Mouse (Mus musculus) frontal cortex, postnatal 25 days (tissue): ENCODE results near the gene Il12rb1.

Experiments used
- DNase-seq, 2 experiments: peaks; one replicate each; pipeline ENCODE4 v3.0.0; 2022; ENCODE audit warnings: low spot score in 2 of 2

Il12rb1 gene

GRCm38 (mm10) chr8:70827796-70828195, 19.5 kb downstream of the Il12rb1 start:
- no peak for DNase-seq

DNA sequence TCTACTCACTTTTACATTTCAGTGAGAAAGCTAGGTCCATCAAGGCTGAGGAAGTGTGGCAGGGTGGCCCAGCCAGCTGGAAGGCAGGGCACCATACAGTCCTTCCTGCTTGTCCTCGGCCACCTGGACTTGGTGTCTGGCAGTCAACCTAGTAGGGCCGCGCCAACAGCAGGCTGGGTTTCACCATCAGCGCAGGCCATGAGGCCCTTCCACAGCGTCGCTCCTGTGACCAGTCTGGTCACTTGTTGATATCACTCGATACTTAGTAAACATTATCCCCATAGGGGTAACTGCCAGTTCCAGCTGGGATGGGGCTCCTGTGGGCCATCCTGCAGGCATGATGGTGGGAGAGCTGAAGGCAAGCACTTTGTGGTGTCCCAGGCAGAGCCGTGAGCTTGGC, 23.3 kb downstream of the Il12rb1 start:
- DNase-seq = no peak

DNA sequence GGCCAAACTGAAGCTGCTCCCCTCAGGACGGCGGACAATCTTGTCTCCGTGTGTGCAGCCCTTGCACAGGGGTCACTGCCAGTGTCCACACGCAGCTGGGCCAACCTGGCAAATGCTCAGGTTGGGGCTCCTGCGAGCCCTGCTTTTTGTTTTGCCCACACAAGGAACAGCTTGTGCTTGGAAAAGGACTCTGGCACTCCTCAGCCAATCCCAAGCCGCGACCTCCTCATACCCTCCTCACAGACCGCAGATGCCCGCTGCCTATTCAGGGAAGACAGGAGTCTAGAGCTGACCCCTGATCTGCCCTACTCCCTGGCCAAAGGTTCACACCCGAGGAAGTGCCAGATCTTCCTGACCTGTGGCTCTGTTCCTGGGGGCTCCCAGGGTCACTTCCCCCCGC, 24.1 kb downstream of the Il12rb1 start:
- DNase-seq = no peak

- no peak for DNase-seq
Observed at GRCm38 (mm10) chr8:70833018-70833482, 24.8 kb downstream of the Il12rb1 start.

- DNase-seq = no peak
Observed at GRCm38 (mm10) chr8:70833520-70833919, 25.3 kb downstream of the Il12rb1 start.

DNA sequence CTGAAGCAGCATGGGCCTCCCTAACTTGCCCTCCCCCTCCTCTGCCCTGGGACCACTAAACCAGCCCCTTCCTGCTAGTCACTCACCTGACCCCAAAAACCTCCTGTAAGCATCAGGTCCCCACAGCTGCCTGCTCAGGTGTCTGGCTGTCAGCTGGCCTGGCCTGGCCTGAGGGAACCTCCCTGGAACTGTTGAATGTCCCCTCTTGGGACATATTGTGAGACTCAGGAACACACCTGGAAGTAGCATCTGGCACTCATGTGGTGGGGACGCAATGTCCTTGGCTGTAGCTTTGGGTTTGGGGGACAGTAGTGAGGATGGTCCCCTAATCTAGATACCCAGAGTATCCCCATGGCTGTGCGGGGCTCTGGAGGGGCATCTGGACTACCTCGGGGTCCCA, 25.8 kb downstream of the Il12rb1 start:
- no peak for DNase-seq

DNA sequence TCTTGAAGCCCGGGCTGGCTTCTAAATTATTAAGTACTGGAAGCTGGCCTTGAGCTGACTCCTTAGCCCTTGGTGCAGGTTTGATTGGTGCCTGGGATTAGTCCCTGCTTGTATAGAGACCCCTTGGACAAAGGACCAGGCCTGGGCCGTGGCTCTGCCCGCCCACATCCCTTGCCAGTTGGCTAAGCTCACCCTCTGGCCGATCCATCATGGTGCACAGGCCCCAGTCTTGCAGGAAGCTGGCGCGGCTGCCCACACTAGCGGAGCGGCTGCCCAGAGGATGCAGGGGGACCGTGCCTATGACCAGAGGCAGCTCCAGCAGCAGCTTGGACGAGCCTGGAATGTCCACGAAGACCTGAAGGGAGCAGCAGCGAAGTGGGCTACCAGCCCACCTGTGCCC, 28.4 kb downstream of the Il12rb1 start:
- DNase-seq = no peak

DNA sequence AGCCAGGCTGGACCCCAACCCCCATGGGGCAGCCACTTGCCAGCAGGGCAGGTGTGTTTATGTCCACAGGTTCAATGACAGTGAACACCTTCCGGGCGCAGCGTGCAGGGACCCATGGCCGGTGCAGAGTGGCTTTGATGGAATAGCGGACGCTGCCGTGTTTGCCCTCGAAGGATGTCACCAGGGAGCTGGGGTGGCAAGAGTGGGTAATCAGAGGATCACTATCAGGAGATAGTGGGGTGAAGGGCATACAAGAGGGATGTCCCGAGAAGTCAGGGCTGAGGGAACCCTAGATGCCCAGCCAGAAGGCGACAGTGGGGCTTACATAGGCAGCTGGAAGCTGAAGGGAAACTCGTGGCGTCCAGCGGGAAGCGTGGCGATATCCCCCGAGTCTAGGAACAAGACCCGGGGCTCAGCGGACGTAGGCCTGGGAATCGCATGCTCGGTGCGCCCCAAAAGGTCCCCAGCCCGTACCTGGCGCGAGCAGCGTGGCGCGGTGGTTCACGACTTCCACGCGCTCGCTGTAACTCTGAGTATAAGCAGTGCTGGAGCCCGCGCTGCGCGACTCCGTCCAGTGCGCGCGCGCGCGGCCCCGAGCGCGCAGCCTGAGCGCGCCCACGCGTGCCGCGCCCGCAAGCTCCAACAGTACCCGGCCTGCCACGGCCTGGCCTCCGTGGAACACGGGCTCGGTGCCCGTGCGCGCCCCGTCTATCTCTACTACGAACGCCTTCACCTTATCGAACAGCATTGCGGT, 30.6 kb downstream of the Il12rb1 start:
- DNase-seq = no peak

DNA sequence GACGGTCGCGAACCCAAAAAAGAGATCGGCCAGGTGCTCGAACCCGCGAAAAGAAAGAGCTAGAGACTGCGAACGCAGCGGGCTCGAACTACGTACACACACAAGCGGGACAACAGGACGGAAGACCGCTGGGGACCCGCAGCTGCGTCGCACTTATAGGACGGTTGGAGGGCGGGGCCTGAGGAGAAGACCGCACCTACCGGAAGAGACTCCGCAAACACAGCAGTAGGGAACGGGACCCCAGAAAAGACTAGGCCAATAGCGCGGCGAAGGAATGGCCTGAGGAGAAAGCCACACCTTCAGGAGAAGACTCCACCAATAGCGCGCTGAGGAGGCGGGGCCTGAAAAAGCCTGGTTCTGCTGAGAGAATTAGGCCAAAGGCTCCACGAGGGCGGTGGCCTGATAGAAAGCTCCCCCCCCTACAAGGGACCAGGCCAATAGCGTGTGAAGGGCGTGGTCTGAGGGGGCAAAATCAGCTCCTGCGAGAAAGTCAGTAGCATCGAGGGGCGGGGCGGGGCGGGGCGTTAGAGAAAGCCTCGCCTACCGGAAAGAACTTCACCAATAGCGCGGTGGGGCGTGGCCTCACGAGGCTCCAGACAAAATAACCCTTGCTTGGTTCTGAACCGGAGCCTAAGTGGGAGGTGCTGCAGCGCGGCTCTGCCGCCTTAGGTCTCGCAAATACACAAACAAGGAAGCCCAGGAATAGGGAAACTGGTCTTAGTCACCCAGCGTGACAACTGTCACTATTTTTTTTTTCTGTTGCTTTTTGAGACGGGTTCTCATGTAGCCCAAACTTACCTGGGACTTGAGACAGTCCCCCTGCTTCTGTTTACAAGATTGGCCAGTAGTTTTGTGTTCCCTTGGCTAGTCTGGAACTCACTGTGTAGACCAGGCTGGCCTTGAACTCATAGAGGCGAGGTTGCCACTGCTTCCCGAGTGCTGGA, 31.4 kb downstream of the Il12rb1 start, which contains the start of gene Arrdc2:
Arrdc2 (minus strand) TSS at position 313 of the 944 bp plus-strand sequence.
- DNase-seq = peak; percentile 92 to 95

DNA sequence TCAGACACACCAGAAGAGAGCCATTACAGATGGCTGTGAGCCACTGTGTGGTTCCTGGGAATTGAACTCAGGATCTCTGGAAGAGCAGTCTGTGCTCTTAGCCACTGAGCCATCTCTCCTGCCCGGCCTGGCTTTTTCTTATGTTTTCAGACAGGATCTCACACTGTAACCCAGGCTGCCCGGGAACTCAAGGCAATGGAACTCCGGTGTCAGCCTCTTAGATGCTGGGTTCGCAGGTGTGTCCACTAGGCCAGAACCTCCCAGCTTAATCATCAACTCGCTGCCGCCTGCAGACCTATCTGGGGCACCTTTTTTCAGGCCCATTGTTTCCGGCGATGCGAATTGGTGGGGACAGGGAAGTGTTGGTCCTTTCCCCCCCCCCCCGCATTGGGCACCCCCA, 32.3 kb downstream of the Il12rb1 start:
- DNase-seq = no peak

GRCm38 (mm10) chr8:70841147-70842072, 33.2 kb downstream of the Il12rb1 start:
- DNase-seq = peak; percentile 95 to 98

GRCm38 (mm10) chr8:70842484-70842883, 34.2 kb downstream of the Il12rb1 start:
- DNase-seq = no peak

- DNase-seq = no peak
Observed at GRCm38 (mm10) chr8:70843214-70843773, 35.0 kb downstream of the Il12rb1 start.

DNA sequence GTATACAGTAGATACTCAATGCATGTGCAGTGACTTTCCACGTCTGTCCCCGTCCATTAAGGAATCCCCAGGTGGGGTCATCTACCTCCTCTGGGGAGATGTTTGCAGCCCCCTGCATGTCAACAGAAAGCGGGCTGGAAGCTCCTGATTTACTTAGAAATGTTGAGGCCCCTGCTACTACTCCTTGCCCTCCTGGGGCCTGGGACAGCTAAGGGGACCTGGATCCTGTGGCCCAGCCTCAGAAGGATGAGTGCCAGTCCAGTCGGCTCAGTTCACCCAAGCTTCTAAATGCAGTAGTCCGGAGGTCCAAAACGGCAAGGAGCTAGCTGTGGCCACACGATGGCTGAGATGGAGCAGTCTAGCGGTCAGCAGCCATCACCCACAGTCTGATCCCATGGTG, 35.7 kb downstream of the Il12rb1 start:
- DNase-seq = no peak

GRCm38 (mm10) chr8:70844523-70844922, 36.3 kb downstream of the Il12rb1 start:
- peak; percentile 80 to 86 for DNase-seq

- no peak for DNase-seq
Observed at GRCm38 (mm10) chr8:70845108-70845507, 36.9 kb downstream of the Il12rb1 start.

- DNase-seq = no peak
Observed at GRCm38 (mm10) chr8:70846371-70847154, 38.3 kb downstream of the Il12rb1 start.

DNA sequence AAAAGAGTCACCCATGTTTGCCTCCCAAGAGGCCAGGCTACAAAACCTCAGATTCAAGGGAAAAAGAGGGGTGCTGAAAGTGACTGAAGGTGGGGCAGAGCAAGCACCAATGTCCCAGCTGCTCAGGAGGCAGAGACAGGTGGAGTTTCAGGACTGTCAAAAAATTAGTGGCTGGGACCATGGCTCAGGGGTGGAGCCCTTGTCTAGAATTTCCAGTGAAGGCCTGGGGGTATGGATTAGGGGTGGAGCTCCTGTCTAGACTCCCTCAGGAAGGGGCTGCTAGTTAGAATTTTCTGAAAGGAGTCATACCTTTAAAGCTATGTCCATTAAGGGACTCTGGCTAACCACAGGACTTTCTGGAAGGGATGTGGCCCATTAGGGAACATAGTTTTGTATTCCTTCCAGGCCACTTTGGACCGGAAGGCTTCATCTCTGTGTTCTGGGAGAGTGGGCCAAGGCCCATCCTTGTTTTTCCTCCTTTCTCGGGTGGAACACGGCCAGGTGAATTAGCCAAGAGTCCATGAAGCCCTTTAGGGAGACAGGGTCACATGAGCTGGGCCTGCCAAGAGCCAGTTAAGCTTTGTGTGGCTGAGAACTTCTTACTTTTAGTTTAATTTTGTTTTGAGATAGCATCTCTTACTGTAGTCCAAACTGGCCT, 41.2 kb downstream of the Il12rb1 start:
- no peak for DNase-seq

- no peak for DNase-seq
Observed at GRCm38 (mm10) chr8:70850132-70850845, 42.0 kb downstream of the Il12rb1 start.
